Mouse (Mus musculus): ENCODE results near the gene Retreg1. TPM values are rescaled to one million over a fixed set of nuclear protein-coding genes. Genes with fewer than 3 reads are reported as not detected.
A peak's percentile ranks its signal among the peaks of the same experiment; 100 is the strongest.

Gene Retreg1
- polyA plus RNA-seq, 1 experiment from 2014 or later = 2.2 TPM

- 11% methylated on average over 16 of the region's 16 CpGs for WGBS
- peak; percentile 12 for DNase-seq (ENCODE audit: low spot score)
- Histone ChIP-seq H3K27me3 (ENCODE audit: insufficient read depth, poor library complexity, severe bottlenecking) (peaks cover 38% of the 10 kb centered on the region), H3K4me1 (replicated peaks) (peaks cover 25% of the 10 kb centered on the region), H3K36me3 (no peaks in the 10 kb centered on the region), H3K27ac (peak overlapping the region; percentile 87), H3K9me3 (peaks cover 6% of the 10 kb centered on the region; the same call in 1 of the 2 replicates), H3K4me3 (peak overlapping the region; percentile 87)
Measured at GRCm38 (mm10) chr15:25842462-25843085, 406 bp upstream of the Retreg1 start.

GRCm38 (mm10) chr15:25844013-25844570 lies 1.1 kb downstream of the Retreg1 start:
- Histone ChIP-seq H3K27ac (no peak overlapping the region), H3K4me1 (replicated peaks) (peaks cover 25% of the 10 kb centered on the region), H3K36me3 (no peaks in the 10 kb centered on the region), H3K4me3 (peak overlapping the region; percentile 87), H3K27me3 (ENCODE audit: insufficient read depth, poor library complexity, severe bottlenecking) (peaks cover 38% of the 10 kb centered on the region), H3K9me3 (peaks cover 5% of the 10 kb centered on the region; the same call in 1 of the 2 replicates)
- DNase-seq (ENCODE audit: low spot score) = no peak
- WGBS = 13% methylated on average over 11 of the region's 11 CpGs

GRCm38 (mm10) chr15:25844771-25845170 lies 1.8 kb downstream of the Retreg1 start:
- Histone ChIP-seq H3K4me1 (replicated peaks) (peaks cover 25% of the 10 kb centered on the region), H3K9me3 (peaks cover 10% of the 10 kb centered on the region; the same call in 1 of the 2 replicates), H3K27me3 (ENCODE audit: insufficient read depth, poor library complexity, severe bottlenecking) (peaks cover 38% of the 10 kb centered on the region), H3K4me3 (no peak overlapping the region), H3K36me3 (no peaks in the 10 kb centered on the region), H3K27ac (no peak overlapping the region)
- WGBS = 60% methylated on average over 4 of the region's 4 CpGs
- DNase-seq (ENCODE audit: low spot score) = no peak

- Histone ChIP-seq H3K9me3 (peaks cover 10% of the 10 kb centered on the region; the same call in 1 of the 2 replicates), H3K4me1 (replicated peaks) (peaks cover 15% of the 10 kb centered on the region), H3K4me3 (no peak overlapping the region), H3K36me3 (no peaks in the 10 kb centered on the region), H3K27ac (no peak overlapping the region), H3K27me3 (ENCODE audit: insufficient read depth, poor library complexity, severe bottlenecking) (peaks cover 20% of the 10 kb centered on the region; the same call in 1 of the 2 replicates)
- no peak for DNase-seq (ENCODE audit: low spot score)
- WGBS = 100% methylated on average over 1 of the region's 1 CpGs
Measured at GRCm38 (mm10) chr15:25847576-25848168, 4.7 kb downstream of the Retreg1 start.

GRCm38 (mm10) chr15:25850552-25850951 lies 7.6 kb downstream of the Retreg1 start:
- 0 out of 2 replicates have a peak, but pooled peaks cover 2% of the 10 kb centered on the region for H3K4me1 ChIP-seq (replicated peaks)
- H3K27me3 ChIP-seq (ENCODE audit: insufficient read depth, poor library complexity, severe bottlenecking) = no peaks in the 10 kb centered on the region
- H3K4me3 ChIP-seq = no peak overlapping the region
- 79% methylated on average over 11 of the region's 11 CpGs for WGBS
- no peaks in the 10 kb centered on the region for H3K36me3 ChIP-seq
- DNase-seq (ENCODE audit: low spot score) = no peak
- no peak overlapping the region for H3K27ac ChIP-seq
- H3K9me3 ChIP-seq = peaks cover 7% of the 10 kb centered on the region; the same call in 1 of the 2 replicates

GRCm38 (mm10) chr15:25854270-25854904 lies 11.4 kb downstream of the Retreg1 start:
- no peak for DNase-seq (ENCODE audit: low spot score)
- Histone ChIP-seq H3K4me3 (no peak overlapping the region), H3K27ac (no peak overlapping the region; the same call in 1 of the 2 replicates), H3K9me3 (0 out of 2 replicates have a peak, but pooled peaks cover 2% of the 10 kb centered on the region), H3K4me1 (replicated peaks) (peaks cover 11% of the 10 kb centered on the region), H3K36me3 (no peaks in the 10 kb centered on the region), H3K27me3 (ENCODE audit: insufficient read depth, poor library complexity, severe bottlenecking) (no peaks in the 10 kb centered on the region)
- WGBS = 70% methylated on average over 18 of the region's 18 CpGs

- no peak overlapping the region for H3K27ac ChIP-seq
- H3K36me3 ChIP-seq = no peaks in the 10 kb centered on the region
- peaks cover 11% of the 10 kb centered on the region for H3K4me1 ChIP-seq (replicated peaks)
- no peaks in the 10 kb centered on the region for H3K9me3 ChIP-seq
- WGBS = 67% methylated on average over 12 of the region's 12 CpGs
- DNase-seq (ENCODE audit: low spot score) = no peak
- H3K27me3 ChIP-seq (ENCODE audit: insufficient read depth, poor library complexity, severe bottlenecking) = no peaks in the 10 kb centered on the region
- H3K4me3 ChIP-seq = no peak overlapping the region
Measured at GRCm38 (mm10) chr15:25858611-25859058, 15.7 kb downstream of the Retreg1 start.

GRCm38 (mm10) chr15:25859469-25859868 lies 16.5 kb downstream of the Retreg1 start:
- no peak for DNase-seq (ENCODE audit: low spot score)
- H3K27ac ChIP-seq = no peak overlapping the region
- H3K4me1 ChIP-seq (replicated peaks) = peaks cover 10% of the 10 kb centered on the region
- 71% methylated on average over 3 of the region's 3 CpGs for WGBS
- H3K9me3 ChIP-seq = no peaks in the 10 kb centered on the region
- no peaks in the 10 kb centered on the region for H3K27me3 ChIP-seq (ENCODE audit: insufficient read depth, poor library complexity, severe bottlenecking)
- H3K4me3 ChIP-seq = no peak overlapping the region
- H3K36me3 ChIP-seq = no peaks in the 10 kb centered on the region

GRCm38 (mm10) chr15:25861900-25862299 lies 18.9 kb downstream of the Retreg1 start:
- DNase-seq (ENCODE audit: low spot score) = no peak
- Histone ChIP-seq H3K27me3 (ENCODE audit: insufficient read depth, poor library complexity, severe bottlenecking) (no peaks in the 10 kb centered on the region), H3K9me3 (no peaks in the 10 kb centered on the region), H3K27ac (no peak overlapping the region), H3K36me3 (no peaks in the 10 kb centered on the region), H3K4me1 (replicated peaks) (peaks cover 9% of the 10 kb centered on the region), H3K4me3 (no peak overlapping the region)
- WGBS = 83% methylated on average over 7 of the region's 7 CpGs

GRCm38 (mm10) chr15:25865605-25866004 lies 22.6 kb downstream of the Retreg1 start:
- no peaks in the 10 kb centered on the region for H3K36me3 ChIP-seq
- H3K27me3 ChIP-seq (ENCODE audit: insufficient read depth, poor library complexity, severe bottlenecking) = no peaks in the 10 kb centered on the region
- WGBS = 91% methylated on average over 3 of the region's 3 CpGs
- H3K4me3 ChIP-seq = no peak overlapping the region
- no peak overlapping the region for H3K27ac ChIP-seq
- H3K9me3 ChIP-seq = no peaks in the 10 kb centered on the region
- DNase-seq (ENCODE audit: low spot score) = no peak
- no peaks in the 10 kb centered on the region for H3K4me1 ChIP-seq (replicated peaks)

- WGBS = 88% methylated on average over 6 of the region's 6 CpGs
- Histone ChIP-seq H3K9me3 (no peaks in the 10 kb centered on the region), H3K36me3 (no peaks in the 10 kb centered on the region), H3K4me3 (no peak overlapping the region), H3K4me1 (replicated peaks) (no peaks in the 10 kb centered on the region), H3K27me3 (ENCODE audit: insufficient read depth, poor library complexity, severe bottlenecking) (no peaks in the 10 kb centered on the region), H3K27ac (no peak overlapping the region)
- no peak for DNase-seq (ENCODE audit: low spot score)
Measured at GRCm38 (mm10) chr15:25866106-25866505, 23.1 kb downstream of the Retreg1 start.

GRCm38 (mm10) chr15:25869129-25869528 lies 26.1 kb downstream of the Retreg1 start:
- H3K4me1 ChIP-seq (replicated peaks) = 0 out of 2 replicates have a peak, but pooled peaks cover 4% of the 10 kb centered on the region
- DNase-seq (ENCODE audit: low spot score) = no peak
- no peak overlapping the region for H3K27ac ChIP-seq
- WGBS = 64% methylated on average over 5 of the region's 5 CpGs
- no peak overlapping the region for H3K4me3 ChIP-seq
- H3K9me3 ChIP-seq = no peaks in the 10 kb centered on the region
- no peaks in the 10 kb centered on the region for H3K27me3 ChIP-seq (ENCODE audit: insufficient read depth, poor library complexity, severe bottlenecking)
- no peaks in the 10 kb centered on the region for H3K36me3 ChIP-seq

GRCm38 (mm10) chr15:25871470-25871869 lies 28.5 kb downstream of the Retreg1 start:
- Histone ChIP-seq H3K4me1 (replicated peaks) (peaks cover 6% of the 10 kb centered on the region), H3K9me3 (no peaks in the 10 kb centered on the region)
- no peak for DNase-seq (ENCODE audit: low spot score)

More at GRCm38 (mm10) chr15:25871470-25871869, 28.5 kb downstream of the Retreg1 start:
- WGBS = 93% methylated on average over 7 of the region's 7 CpGs
- H3K36me3 ChIP-seq = no peaks in the 10 kb centered on the region
- H3K27ac ChIP-seq = no peak overlapping the region
- H3K4me3 ChIP-seq = no peak overlapping the region
- H3K27me3 ChIP-seq (ENCODE audit: insufficient read depth, poor library complexity, severe bottlenecking) = no peaks in the 10 kb centered on the region

Data from hindbrain, embryonic 10.5 days (tissue).